Mouse (Mus musculus): ENCODE measurements around the gene Gpatch8.
A peak's percentile ranks its signal among the peaks of the same experiment; 100 is the strongest.

The Gpatch8 gene

DNA sequence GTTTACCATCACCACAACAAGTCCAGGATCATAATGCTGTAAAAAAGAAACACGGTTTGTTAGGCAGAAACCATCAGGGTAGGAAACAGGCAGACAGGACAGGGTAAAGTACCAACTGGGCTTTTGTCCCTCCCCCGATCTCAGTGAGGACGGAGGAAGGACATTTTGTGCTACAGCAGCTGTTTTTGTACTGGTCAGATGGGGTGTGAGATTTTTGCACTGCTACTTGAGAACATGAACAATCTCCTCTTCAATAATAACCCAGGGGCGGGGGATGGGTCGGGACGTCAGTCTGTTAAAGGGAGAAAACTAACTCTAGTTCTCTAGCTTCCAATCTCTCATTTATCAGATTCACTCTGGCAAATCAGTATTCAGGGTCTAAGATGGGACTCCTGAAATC is 46.0 kb downstream of the Gpatch8 start:
- no peak for DNase-seq (ENCODE audit: low read depth in 2 of 2, low spot score in 2 of 2)

- DNase-seq (ENCODE audit: low read depth in 2 of 2, low spot score in 2 of 2): no peak
Observed at GRCm38 (mm10) chr11:102496732-102497131, 59.5 kb downstream of the Gpatch8 start.

GRCm38 (mm10) chr11:102496206-102496605 is 60.0 kb downstream of the Gpatch8 start:
- no peak for DNase-seq (ENCODE audit: low read depth in 2 of 2, low spot score in 2 of 2)

DNA sequence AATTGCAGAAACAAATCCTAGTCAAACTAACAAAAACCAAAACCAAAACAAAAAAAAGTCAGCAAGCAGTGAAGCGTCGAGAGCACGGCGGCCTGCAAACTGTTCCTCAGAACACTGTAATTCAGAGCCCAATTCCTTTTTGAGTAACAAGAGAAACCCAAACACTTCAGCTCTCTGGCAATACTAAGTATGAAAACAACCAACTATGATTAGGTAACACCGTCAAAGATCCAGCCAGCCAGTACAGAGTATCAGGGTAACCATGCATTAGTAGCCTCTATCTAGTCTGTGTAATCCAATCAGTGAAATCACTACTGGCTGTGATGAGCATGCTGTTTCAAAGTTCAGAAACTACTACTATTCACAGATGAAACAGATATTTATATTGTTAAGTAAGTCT is 60.5 kb downstream of the Gpatch8 start:
- no peak for DNase-seq (ENCODE audit: low read depth in 2 of 2, low spot score in 2 of 2)

DNA sequence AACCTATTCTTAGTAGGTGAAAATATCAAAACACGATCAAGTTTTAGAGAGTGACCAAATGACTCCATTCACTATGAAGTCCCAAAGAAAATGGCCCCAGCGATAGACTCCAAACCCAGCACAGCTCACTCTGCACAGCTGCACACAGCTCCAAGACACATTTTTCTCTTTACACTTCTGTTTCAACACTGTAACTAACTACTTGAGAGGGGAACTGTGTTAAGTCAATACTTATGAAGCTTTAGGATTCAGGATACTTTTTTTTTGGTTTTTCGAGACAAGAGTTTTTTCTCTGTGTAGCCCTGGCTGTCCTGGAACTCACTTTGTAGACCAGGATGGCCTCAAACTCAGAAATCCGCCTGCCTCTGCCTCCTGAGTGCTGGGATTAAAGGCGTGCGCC is 61.1 kb downstream of the Gpatch8 start:
- DNase-seq (ENCODE audit: low read depth in 2 of 2, low spot score in 2 of 2): no peak

- DNase-seq (ENCODE audit: low read depth in 2 of 2, low spot score in 2 of 2): no peak
Observed at GRCm38 (mm10) chr11:102494063-102494650, 62.0 kb downstream of the Gpatch8 start.

DNA sequence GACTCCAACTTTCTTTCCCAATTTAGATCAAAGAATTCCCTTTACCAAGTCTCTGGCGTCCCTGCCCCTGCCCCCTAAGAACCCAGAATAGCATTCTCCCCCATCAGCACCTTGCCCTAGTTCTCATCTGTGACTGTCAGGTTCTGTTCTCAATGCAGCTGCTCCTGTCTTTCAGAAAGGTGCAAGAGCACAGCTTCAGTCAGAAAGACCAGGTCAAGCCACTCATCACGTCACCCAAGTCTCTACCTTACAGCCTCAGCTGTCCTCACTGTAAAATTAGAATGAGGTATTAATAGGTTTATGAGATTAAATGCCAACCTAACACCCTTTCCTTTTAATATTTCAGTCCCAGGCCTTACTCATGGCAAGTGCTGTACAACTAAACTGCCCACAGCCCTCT is 63.0 kb downstream of the Gpatch8 start:
- DNase-seq (ENCODE audit: low read depth in 2 of 2, low spot score in 2 of 2): no peak

DNA sequence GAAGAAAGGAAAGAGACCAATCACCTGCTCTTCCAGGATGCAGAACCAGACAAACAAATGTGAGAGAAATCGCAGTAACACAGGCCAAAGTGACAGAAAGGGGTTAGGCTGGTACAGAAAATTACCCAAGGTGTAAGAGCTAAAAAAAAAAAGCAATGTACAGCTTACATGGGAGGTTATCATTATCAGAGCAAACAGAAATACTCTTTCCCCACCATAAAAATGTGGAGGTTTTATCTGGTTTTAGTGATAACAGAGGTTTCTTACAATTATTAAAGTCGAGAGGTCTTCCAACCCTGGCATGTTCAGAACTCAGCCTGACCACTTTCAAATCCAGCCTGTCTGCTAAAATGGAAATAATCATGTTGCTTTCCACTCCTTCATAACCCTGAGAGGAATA is 68.3 kb downstream of the Gpatch8 start:
- DNase-seq (ENCODE audit: low read depth in 2 of 2, low spot score in 2 of 2): no peak

GRCm38 (mm10) chr11:102486733-102487386 is 69.3 kb downstream of the Gpatch8 start:
- DNase-seq (ENCODE audit: low read depth in 2 of 2, low spot score in 2 of 2): peak in 1 of 2 experiments; percentile 35

GRCm38 (mm10) chr11:102481779-102482178 is 74.4 kb downstream of the Gpatch8 start:
- DNase-seq (ENCODE audit: low read depth in 2 of 2, low spot score in 2 of 2): no peak

DNA sequence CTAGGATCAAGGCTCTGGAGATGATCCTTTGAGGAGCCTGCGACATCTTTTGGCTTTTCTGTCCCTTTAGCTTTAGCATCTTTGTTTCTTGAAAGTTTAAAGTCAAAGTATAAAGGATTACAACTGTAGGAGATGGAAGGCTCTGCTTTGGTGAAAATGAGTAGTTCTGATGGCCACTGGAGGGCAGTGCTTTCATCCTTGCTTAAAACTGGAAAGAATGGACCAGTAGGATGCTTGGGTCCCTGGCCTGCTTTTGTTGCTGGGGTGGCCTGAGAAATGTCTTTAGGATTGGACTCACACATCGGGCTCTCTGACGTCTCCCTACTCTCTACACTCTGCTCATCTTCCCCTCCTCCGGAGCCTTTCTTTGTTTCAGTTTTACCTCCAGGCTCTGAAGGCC is 75.3 kb downstream of the Gpatch8 start:
- DNase-seq (ENCODE audit: low read depth in 2 of 2, low spot score in 2 of 2): no peak

DNA sequence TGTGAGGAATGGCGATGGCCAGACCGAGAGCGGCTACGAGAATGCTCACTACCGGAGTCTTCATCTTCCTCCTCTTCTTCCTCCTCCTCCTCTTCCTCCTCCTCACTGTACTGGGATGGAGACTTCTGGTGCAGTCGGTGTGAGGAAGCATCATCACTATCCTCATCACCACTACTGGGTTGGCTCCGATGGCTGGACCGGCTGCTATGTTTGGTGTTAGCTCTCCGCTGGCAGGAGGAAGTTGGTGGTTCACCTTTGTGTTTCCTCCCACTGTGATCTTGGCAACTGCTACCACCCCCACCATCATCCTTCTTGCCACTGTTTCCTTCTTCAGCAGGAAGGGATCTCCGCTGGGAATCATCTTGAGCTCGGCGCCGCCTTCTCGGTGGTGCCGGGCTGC is 76.1 kb downstream of the Gpatch8 start:
- DNase-seq (ENCODE audit: low read depth in 2 of 2, low spot score in 2 of 2): no peak

- no peak for DNase-seq (ENCODE audit: low read depth in 2 of 2, low spot score in 2 of 2)
Observed at GRCm38 (mm10) chr11:102479581-102479980, 76.6 kb downstream of the Gpatch8 start.

GRCm38 (mm10) chr11:102478671-102479070 is 77.5 kb downstream of the Gpatch8 start:
- no peak for DNase-seq (ENCODE audit: low read depth in 2 of 2, low spot score in 2 of 2)

DNA sequence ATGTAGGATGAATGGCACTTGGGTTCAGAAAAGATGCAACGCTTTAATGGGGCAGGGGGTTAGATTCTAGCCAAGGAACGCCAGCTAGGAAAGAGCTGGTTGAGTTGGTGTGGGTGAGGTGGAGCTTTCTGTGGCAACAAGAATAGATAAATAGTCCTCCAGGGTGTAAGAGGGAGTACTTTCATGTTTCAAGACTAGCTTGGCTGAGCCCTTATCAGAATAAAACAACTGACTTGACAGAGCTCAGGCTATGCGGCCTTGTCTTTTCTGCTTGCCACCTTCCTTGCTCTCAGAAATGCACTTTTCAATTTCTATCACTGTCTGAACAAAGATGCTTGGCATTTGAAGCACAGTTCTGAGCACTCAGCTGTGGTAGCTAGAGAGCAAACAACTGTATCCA is 81.2 kb downstream of the Gpatch8 start:
- no peak for DNase-seq (ENCODE audit: low read depth in 2 of 2, low spot score in 2 of 2)

DNA sequence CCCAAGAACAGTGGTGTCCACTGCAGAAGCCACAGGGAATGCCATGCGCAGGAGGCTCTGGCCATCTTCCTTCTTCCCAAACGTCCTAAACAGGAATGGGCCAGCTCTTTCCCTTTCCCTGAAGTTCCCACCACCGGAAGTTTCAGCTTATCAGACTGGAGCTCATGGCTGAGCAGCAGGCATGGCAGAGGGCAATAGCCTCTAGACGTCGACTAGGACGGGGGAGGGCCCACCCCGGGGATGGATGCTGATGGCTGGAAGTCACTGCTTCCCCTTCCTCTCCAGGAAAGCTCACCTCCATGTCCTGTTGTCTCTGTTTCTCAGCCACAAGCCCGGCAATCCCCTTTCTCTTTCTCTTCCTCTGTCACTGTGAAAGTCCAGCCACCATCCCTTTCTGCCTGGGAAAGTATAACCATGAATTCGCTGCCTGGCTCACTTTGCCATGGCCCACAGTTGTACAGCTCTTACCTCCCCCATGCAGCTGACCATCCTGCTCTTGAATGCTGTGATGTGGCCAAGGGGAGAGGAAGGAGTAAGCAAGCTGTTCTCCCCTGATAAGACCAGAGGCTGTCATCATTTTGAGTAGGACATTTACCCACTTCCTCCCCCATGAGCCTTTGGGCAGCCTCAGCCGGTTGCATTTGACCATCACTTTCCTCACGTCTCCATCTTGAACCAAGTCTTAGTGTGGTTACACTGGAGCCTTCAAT is 86.4 kb downstream of the Gpatch8 start, which contains the start of gene Itga2b:
TSS of gene Itga2b (minus strand) at position 475 of the 710 bp plus-strand sequence.
- DNase-seq (ENCODE audit: low read depth in 2 of 2, low spot score in 2 of 2): no peak

GRCm38 (mm10) chr11:102467041-102467631 is 89.1 kb downstream of the Gpatch8 start:
- DNase-seq (ENCODE audit: low read depth in 2 of 2, low spot score in 2 of 2): peak; percentile 79 to 90

DNA sequence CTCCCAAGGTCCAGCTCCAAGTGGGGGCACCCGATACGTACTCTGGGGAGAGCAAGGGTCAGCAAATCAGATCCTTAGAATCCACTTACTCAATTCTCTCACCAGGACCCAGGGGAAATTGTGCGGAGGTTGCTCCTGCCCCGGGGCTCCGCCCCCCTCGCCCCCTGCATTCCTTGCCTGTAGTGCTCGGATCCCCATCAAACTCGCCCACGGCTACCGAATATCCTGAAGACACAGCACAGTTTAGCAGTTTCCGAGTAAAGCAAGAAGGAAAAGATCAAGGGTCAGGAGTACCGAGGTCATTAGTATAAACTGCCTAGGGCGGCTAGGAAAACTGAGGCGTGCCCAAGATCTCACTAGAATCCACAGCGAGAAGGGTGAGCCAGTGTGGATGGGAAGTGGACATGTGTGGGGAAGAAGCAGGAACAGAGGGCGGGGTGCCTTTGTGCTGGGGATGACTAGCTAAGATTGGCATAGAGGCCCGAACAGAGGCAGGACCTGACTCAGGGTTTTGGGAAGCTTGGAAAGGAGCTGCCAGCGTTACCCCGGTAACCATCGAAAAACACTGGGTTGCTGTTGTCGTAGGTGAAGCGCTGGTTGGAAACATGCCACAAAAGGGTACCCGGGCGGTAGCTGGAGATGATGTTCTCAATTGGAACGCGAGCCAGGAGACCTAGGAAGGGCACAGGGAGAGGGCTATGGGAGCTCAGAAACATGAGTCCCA is 90.3 kb downstream of the Gpatch8 start:
- no peak for DNase-seq (ENCODE audit: low read depth in 2 of 2, low spot score in 2 of 2)

- no peak for DNase-seq (ENCODE audit: low read depth in 2 of 2, low spot score in 2 of 2)
Observed at GRCm38 (mm10) chr11:102464901-102465300, 91.3 kb downstream of the Gpatch8 start.

DNA sequence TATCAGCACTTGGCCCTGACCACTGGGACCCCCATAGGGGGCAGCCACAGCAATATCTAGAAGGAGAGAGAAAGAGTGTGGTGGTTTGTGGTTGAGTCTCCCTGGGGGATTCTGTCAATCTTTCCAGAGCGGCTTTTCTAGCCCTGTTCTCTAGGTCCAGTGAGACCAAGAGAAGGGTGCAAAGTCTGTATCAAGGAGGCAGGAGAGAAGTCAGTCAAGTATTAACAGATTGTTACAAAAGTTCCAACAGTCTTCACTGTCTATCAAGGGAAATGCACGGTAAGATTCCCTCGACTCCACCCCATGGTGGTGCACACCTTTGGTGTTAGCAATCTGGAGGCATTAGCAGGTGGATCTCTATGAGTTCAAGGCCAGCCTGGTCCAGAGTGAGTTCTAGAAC is 94.4 kb downstream of the Gpatch8 start:
- DNase-seq (ENCODE audit: low read depth in 2 of 2, low spot score in 2 of 2): no peak

DNA sequence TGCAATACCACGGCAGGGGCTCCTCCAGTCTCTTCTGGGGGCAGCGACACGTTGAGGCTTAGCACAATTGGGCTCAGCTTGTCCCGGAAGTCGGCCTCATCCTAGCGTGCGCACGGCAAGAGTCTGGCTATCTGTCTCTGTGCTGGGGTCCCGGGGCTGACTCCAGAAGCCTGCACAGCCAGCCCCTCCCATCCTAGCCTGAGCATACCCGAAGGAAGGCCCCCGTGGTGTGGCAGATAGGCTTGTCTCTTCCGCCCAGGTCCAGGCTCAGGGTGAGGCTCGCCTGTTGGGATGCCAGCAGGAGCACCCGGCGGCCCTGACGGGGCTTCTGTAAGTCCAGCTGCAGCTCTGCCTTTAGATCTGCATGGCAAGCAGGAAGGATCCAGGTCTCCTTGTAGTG is 95.7 kb downstream of the Gpatch8 start:
- no peak for DNase-seq (ENCODE audit: low read depth in 2 of 2, low spot score in 2 of 2)

Data from CD8-positive naive resting alpha-beta T cell, adult 2 months (primary cell).